Mouse (Mus musculus): ENCODE data around the gene Rsph10b. TPM values are rescaled to one million over a fixed set of nuclear protein-coding genes. Genes with fewer than 3 reads are reported as not detected.

The Rsph10b gene
- 0.85 TPM for polyA plus RNA-seq (2015; fragmentation: Illumina TruSeq; extraction: RNeasy Lipid Tissue Mini Kit (QIAGEN cat#74804); ENCODE audit: insufficient read depth, low read depth, low replicate concordance)

GRCm38 (mm10) chr5:143932831-143933230, at the start of gene Rsph10b:
Rsph10b (plus strand) TSS chr5:143933035.

GRCm38 (mm10) chr5:143897635-143898330, 35.1 kb upstream of the Rsph10b start, which contains the start of gene Ankrd61:
Ankrd61 (minus strand) TSS chr5:143897685.

GRCm38 (mm10) chr5:143909417-143910400, 23.1 kb upstream of the Rsph10b start, which contains the start of the genes Aimp2 and Pms2:
Aimp2 (minus strand) TSS chr5:143909847.
Pms2 (plus strand) TSS chr5:143909964.

GRCm38 (mm10) chr5:143927875-143928274, 5.0 kb upstream of the Rsph10b start, which contains the start of gene Gm42421:
Gm42421 (plus strand) TSS chr5:143928175.

GRCm38 (mm10) chr5:144014551-144015311, 81.9 kb downstream of the Rsph10b start, which contains the start of gene Ccz1:
Ccz1 (minus strand) TSS chr5:144014877.

GRCm38 (mm10) chr5:144026620-144027263, 93.9 kb downstream of the Rsph10b start, which contains the start of gene Ocm:
Ocm (minus strand) TSS chr5:144026670.

Other genes starting within 250 kb of the Rsph10b start
- gene Usp42, start 200.8 kb upstream of the Rsph10b start, polyA plus RNA-seq (2015; fragmentation: Illumina TruSeq; extraction: RNeasy Lipid Tissue Mini Kit (QIAGEN cat#74804); ENCODE audit: insufficient read depth, low read depth, low replicate concordance) = 2.9 TPM
- 5.2 TPM for gene Eif2ak1, start 115.2 kb upstream of the Rsph10b start, polyA plus RNA-seq (2015; fragmentation: Illumina TruSeq; extraction: RNeasy Lipid Tissue Mini Kit (QIAGEN cat#74804); ENCODE audit: insufficient read depth, low read depth, low replicate concordance)
- gene Ankrd61, start 35.4 kb upstream of the Rsph10b start, polyA plus RNA-seq (2015; fragmentation: Illumina TruSeq; extraction: RNeasy Lipid Tissue Mini Kit (QIAGEN cat#74804); ENCODE audit: insufficient read depth, low read depth, low replicate concordance) = not detected
- 16.3 TPM for gene Aimp2, start 23.2 kb upstream of the Rsph10b start, polyA plus RNA-seq (2015; fragmentation: Illumina TruSeq; extraction: RNeasy Lipid Tissue Mini Kit (QIAGEN cat#74804); ENCODE audit: insufficient read depth, low read depth, low replicate concordance)
- gene Pms2, start 23.1 kb upstream of the Rsph10b start, polyA plus RNA-seq (2015; fragmentation: Illumina TruSeq; extraction: RNeasy Lipid Tissue Mini Kit (QIAGEN cat#74804); ENCODE audit: insufficient read depth, low read depth, low replicate concordance) = 1.4 TPM
- gene Gm42421, start 4.9 kb upstream of the Rsph10b start, polyA plus RNA-seq (2015; fragmentation: Illumina TruSeq; extraction: RNeasy Lipid Tissue Mini Kit (QIAGEN cat#74804); ENCODE audit: insufficient read depth, low read depth, low replicate concordance) = not detected
- gene Ccz1, start 81.8 kb downstream of the Rsph10b start, polyA plus RNA-seq (2015; fragmentation: Illumina TruSeq; extraction: RNeasy Lipid Tissue Mini Kit (QIAGEN cat#74804); ENCODE audit: insufficient read depth, low read depth, low replicate concordance) = 13.2 TPM
- gene Ocm, start 93.6 kb downstream of the Rsph10b start, polyA plus RNA-seq (2015; fragmentation: Illumina TruSeq; extraction: RNeasy Lipid Tissue Mini Kit (QIAGEN cat#74804); ENCODE audit: insufficient read depth, low read depth, low replicate concordance) = not detected
- 4.6 TPM for gene Lmtk2, start 167.4 kb downstream of the Rsph10b start, polyA plus RNA-seq (2015; fragmentation: Illumina TruSeq; extraction: RNeasy Lipid Tissue Mini Kit (QIAGEN cat#74804); ENCODE audit: insufficient read depth, low read depth, low replicate concordance)